Mouse (Mus musculus) E14TG2a.4 (cell line): ENCODE results near the gene Nup35.

Experiments used
- CTCF ChIP-seq: conservative IDR thresholded peaks from 2 replicates; pipeline ENCODE4 v1.5.1; 2014; ENCODE audit warnings: low read length
- POU5F1 ChIP-seq: IDR thresholded peaks from 2 replicates; pipeline ENCODE4 v1.6.1; 2014; ENCODE audit warnings: low read length, borderline replicate concordance

DNA sequence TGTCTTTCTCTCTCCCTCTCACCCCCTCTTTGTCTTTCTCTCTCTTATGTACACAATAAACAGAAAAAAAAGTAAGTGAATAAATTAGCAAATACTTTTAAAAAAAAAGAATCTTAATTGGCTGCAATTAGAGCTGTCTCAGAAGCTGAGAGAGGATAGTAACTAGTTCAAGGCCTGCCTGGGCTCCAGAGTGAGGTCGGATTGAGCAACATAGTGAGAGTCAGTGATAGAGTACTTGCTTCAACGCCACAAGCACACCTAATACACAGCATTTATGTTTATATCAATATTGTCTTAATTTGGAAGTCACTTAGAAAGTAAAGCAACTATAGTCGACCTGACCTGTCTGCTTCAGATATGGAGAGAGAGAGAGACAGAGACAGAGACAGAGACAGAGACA is 2.0 kb downstream of the Nup35 start:
- TF ChIP-seq CTCF (no peak), POU5F1 (no peak)
